Mouse (Mus musculus): ENCODE results near the gene Mks1.

Gene Mks1

DNA sequence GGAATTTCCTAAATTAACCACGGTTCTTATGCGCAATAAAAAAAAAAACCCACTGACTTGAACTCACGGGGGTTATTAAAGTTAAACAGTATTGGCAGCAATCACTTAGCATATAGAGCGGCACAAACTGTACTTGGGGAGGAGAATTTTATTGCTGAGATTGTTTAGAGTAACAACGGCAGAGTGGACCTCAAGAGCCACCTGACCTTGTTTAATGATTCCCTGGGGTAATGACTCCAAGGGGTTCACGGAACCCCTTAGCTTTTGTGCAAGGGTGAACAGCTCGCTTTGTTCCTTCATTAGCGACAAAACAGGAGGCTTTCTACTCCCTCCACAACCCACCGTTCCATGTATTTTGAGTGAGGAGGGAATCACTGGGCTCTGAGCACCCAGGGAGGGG lies 26.8 kb downstream of the Mks1 start:
- DNase-seq, result no peak

DNA sequence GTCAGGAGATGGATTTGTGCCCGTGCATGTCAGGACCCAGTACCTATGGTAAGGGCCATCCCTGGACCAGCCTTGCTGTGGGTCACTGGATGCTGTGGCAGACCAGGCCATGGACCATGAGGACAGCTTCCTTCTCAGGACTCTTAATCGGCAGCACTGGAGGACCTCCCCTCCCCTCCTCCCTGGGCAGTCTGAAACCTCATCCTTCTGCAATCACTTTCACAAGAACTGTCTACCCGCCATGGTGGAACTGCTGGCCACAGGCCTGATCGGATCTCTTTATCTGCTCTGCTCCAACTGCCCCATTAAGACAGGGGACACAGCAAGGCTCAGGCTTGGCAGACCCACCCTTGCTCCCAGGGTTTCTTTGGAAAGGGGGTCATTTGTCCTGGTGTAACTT lies 28.7 kb downstream of the Mks1 start:
- no peak for DNase-seq

DNA sequence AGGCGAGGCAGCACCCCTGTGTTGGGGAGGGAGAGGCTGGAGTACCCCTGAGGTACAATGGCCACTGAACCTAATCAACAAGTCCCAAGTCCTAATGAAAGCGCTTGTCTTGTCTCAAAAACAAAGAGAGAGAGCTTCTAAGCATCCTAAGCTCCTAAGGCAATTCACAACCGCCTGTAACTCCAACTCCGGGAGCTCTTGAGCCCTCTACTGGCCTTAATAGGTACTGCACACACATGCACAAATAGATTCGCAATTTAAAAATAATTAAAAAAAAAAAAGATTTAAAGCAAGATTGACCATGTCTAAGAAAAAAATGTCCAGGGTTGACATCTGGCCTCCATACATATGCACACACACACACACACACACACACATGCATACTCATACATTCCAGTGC lies 30.5 kb downstream of the Mks1 start:
- DNase-seq, result peak; percentile 36 to 60

DNA sequence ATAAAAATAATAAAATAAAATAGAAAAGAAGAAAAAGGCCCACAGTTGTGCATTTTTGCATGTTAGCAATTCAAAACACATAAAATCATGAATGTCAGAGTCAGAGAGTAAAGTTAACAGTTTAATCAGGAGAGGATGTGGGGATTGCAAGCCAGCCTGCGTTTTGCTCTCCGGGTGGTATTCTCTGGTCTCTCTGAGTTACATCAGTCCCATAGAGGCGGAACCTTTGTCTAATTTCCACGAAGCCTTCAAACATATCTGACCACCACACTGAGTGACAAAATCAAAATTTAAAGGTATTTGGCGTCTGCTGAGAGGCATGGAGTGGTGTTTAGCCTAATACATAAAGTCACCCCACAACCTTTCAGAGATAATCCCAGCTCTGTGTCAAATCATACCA lies 31.8 kb downstream of the Mks1 start:
- no peak for DNase-seq

DNA sequence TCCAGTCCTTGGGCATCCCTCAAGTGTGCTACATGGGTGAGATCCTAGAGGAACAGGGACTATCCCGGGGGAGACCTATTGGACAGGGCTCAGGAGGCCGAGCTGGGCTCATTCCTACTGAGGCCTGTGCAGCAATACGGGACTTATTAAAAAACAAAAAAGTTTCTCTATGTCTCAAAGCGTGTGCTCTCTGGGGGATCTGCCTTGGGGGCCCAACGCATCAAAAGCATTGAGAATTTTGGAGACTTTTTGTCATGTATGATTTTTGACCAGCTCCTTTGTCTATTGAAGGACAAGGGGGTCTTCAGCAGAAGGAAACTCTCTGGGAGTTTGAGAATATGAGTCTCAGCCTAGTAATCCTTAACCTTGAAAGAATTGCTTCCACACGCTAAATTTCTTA lies 39.2 kb downstream of the Mks1 start, which contains the start of gene Olfr462:
Gene Olfr462, minus strand, starts transcription at position 101 of the 400 bp plus-strand sequence.
- DNase-seq, result no peak

DNA sequence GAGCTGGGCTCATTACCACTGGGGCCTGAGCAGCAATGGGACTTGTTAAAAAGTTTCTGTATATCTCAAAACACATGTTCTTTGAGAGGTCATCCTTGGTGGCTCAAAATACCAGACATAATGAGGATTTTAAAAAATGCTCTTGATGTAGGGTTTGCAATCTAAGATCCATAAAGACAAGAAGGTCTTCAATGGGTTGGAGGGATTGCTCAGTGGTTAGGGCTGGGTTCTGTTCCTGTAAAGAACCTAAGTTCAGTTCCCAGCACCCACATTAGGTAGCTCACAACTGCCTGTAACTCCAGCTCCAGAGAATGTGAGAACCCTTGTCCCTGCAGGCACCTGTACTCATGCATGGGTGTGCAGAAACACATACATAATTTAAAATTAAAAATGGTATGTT lies 44.3 kb downstream of the Mks1 start, which contains the start of gene Olfr463:
Gene Olfr463, minus strand, starts transcription at position 101 of the 400 bp plus-strand sequence.
- no peak for DNase-seq

DNA sequence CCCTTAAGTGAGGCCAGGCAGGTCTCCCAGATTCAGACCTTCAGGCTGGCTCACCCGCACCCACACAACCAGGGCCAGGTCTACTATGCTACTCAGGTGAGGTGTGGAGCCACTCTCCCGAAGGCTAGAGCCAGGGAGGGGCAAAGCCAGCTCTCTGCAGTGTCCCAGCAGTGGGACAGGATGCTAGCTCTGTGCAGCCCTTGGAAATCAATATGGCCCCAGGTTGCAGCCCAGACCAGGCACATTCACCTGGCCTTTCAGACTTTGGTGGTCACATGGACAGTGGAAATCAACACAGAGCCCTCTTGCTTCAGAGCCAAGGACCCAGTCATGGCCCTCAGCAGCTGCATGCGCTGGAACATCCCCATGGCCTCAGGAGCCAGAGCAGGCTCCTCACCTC lies 51.3 kb downstream of the Mks1 start:
- DNase-seq, result no peak

Measured in cerebellum, postnatal 10 days (tissue).